Mouse (Mus musculus): Measurements from ENCODE around the gene Gm11273. TPM values are rescaled to one million over a fixed set of nuclear protein-coding genes. Genes with fewer than 3 reads are reported as not detected.
A peak's percentile ranks its signal among the peaks of the same experiment; 100 is the strongest.
"Not testable (repeated sequence)": the region's sequence is repeated elsewhere in the genome, so short reads cannot be mapped to it uniquely, and the experiment has no call there.

The Gm11273 gene
- polyA plus RNA-seq, 1 experiment from 2014 or later: 5.3 TPM

- H3K9me3 ChIP-seq: no peaks in the 10 kb centered on the region
- DNase-seq (ENCODE audit: low spot score): no peak
- H3K36me3 ChIP-seq (replicated peaks): no peaks in the 10 kb centered on the region
- 28% methylated on average over 4 of the region's 4 CpGs for WGBS
- H3K4me3 ChIP-seq: no peak overlapping the region
- no peak overlapping the region for H3K27ac ChIP-seq (replicated peaks)
- peaks cover 27% of the 10 kb centered on the region for H3K27me3 ChIP-seq (replicated peaks; ENCODE audit: low read depth, poor library complexity, severe bottlenecking)
- H3K4me1 ChIP-seq: peaks cover 10% of the 10 kb centered on the region; the same call in 1 of the 2 replicates
Measured at GRCm38 (mm10) chr13:21472427-21472826, 28.8 kb downstream of the Gm11273 start.

- 25% methylated on average over 9 of the region's 9 CpGs for WGBS
- no peaks in the 10 kb centered on the region for H3K9me3 ChIP-seq
- H3K4me1 ChIP-seq: peaks cover 10% of the 10 kb centered on the region; the same call in 1 of the 2 replicates
- no peak overlapping the region for H3K27ac ChIP-seq (replicated peaks)
- H3K36me3 ChIP-seq (replicated peaks): no peaks in the 10 kb centered on the region
- H3K4me3 ChIP-seq: no peak overlapping the region; the same call in 1 of the 2 replicates
- no peak for DNase-seq (ENCODE audit: low spot score)
- peaks cover 32% of the 10 kb centered on the region for H3K27me3 ChIP-seq (replicated peaks; ENCODE audit: low read depth, poor library complexity, severe bottlenecking)
Measured at GRCm38 (mm10) chr13:21469097-21469496, 32.1 kb downstream of the Gm11273 start.

DNA sequence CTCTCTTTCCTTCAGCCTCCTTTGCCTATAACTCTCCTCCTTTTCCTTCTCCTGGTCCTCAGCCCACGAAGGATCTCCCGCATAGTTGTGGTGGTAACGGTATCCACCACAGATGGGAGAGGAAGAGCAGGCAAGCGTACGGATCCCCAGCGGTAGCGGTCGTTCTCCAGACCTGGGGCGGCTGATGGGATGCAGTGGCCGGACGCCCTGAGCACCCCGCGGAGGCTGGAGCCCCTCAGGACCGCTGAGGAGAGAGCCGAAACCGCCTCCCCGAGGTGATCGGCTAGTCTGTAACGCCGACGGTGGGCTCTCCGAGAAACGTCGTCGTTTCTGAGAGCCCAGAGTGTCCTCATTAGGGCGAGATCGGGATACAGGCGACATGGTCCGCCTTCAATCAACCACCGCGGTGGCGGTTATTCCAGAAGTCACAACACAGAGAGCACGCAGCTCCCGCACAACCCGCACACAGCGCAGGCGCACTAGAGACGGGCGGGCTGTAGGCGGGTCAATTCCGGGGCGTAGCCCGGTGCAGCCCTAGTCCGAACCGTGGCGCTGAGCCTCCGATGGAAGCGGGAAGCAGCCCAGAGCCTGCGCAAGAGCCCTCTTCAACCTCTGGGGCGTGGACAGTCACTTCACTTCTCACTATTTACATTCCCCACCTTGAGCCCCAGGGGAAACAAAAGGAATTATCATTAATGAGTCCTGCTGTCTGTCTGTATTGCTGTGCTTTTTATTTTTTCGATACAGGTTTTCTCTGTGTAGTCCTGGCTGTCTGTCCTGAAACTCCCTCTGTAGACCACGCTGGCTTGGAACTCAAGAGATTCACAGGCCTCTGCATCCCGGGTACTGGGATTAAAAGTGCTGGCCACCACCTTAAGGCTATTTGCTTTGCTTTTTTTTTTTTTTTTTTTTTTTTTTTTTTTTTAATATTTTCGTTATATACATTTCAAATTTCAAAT, 32.9 kb downstream of the Gm11273 start, which contains the start of gene Nkapl:
TSS of gene Nkapl (minus strand) at position 449 of the 959 bp plus-strand sequence.
- under 1% methylated on average over 54 of the region's 54 CpGs for WGBS
- peak; percentile 90 for DNase-seq (ENCODE audit: low spot score)

DNA sequence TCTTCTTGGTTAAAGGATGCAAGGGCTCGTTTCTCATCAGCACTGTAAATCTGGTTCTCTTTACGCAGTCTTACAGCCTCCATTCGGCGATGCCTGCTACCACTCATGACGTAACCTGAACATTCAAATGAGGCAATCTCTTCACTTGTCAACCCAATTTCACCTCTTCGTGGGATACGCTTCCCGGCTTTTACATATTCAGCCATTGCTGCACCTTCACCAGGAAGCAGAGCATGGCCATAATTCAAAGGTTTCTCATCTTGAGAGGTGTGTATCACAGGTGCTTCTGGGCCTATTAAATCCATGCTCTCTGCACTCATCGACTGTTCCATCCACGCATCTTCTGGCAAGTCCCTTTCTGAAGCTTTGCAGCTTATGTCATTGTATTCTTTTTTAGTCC, 33.9 kb downstream of the Gm11273 start:
- whole genome bisulfite sequencing: 87% methylated on average over 10 of the region's 10 CpGs

More for the DNA sequence above, 32.9 kb downstream of the Gm11273 start, which contains the start of gene Nkapl:
- H3K27me3 ChIP-seq (replicated peaks; ENCODE audit: low read depth, poor library complexity, severe bottlenecking): peaks cover 32% of the 10 kb centered on the region
- peak within 1 kb of the TSS; percentile 84 for H3K27ac ChIP-seq (replicated peaks)
- peak within 1 kb of the TSS; percentile 68 for H3K4me3 ChIP-seq
- H3K9me3 ChIP-seq: no peaks in the 10 kb centered on the region
- peaks cover 10% of the 10 kb centered on the region; the same call in 1 of the 2 replicates for H3K4me1 ChIP-seq
- no peaks in the 10 kb centered on the region for H3K36me3 ChIP-seq (replicated peaks)

GRCm38 (mm10) chr13:21462516-21462915, 38.7 kb downstream of the Gm11273 start:
- not testable (repeated sequence) for H3K27ac ChIP-seq (replicated peaks); DNase-seq (ENCODE audit: low spot score); H3K9me3 ChIP-seq; H3K4me1 ChIP-seq; H3K27me3 ChIP-seq (replicated peaks; ENCODE audit: low read depth, poor library complexity, severe bottlenecking); H3K4me3 ChIP-seq; H3K36me3 ChIP-seq (replicated peaks)
- 52% methylated on average over 9 of the region's 9 CpGs for WGBS

More for the DNA sequence above, 33.9 kb downstream of the Gm11273 start:
- DNase-seq (ENCODE audit: low spot score): no peak
- Histone ChIP-seq H3K27me3 (replicated peaks; ENCODE audit: low read depth, poor library complexity, severe bottlenecking) (peaks cover 32% of the 10 kb centered on the region), H3K4me1 (peaks cover 10% of the 10 kb centered on the region; the same call in 1 of the 2 replicates), H3K36me3 (replicated peaks) (no peaks in the 10 kb centered on the region), H3K27ac (replicated peaks) (no peak overlapping the region), H3K9me3 (no peaks in the 10 kb centered on the region), H3K4me3 (no peak overlapping the region)

DNA sequence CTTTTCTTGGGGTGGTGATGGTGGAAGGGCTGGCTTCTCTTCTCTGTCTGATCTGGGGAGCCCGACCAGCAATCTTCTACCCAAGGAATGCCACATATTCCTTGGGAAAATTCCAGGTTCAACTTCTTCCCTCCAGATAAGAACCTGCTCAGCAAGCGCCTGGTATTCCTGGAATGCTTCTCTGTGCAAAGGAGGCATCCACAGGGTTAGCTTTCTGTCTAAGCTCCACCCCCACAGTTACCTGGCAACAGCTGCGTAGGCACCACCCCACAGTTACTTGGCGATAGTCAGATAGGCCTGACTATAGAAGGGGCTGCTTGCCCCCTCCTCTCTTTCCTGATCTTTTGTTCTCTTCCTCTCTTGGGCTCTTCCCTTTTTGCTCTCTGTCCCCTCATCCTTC, 44.9 kb downstream of the Gm11273 start:
- H3K27me3 ChIP-seq (replicated peaks; ENCODE audit: low read depth, poor library complexity, severe bottlenecking): peaks cover 8% of the 10 kb centered on the region; the same call in 1 of the 2 replicates
- H3K9me3 ChIP-seq: no peaks in the 10 kb centered on the region
- 0 out of 2 replicates have a peak overlapping the region, but pooled peaks have one; percentile 11 for H3K4me3 ChIP-seq
- WGBS: 14% methylated on average over 4 of the region's 4 CpGs
- H3K27ac ChIP-seq (replicated peaks): no peak overlapping the region
- peak; percentile 39 for DNase-seq (ENCODE audit: low spot score)
- H3K4me1 ChIP-seq: peaks cover 14% of the 10 kb centered on the region
- H3K36me3 ChIP-seq (replicated peaks): peaks cover 4% of the 10 kb centered on the region

- Histone ChIP-seq H3K27ac (replicated peaks) (no peak overlapping the region), H3K27me3 (replicated peaks; ENCODE audit: low read depth, poor library complexity, severe bottlenecking) (peaks cover 8% of the 10 kb centered on the region; the same call in 1 of the 2 replicates), H3K4me1 (peaks cover 14% of the 10 kb centered on the region), H3K9me3 (no peaks in the 10 kb centered on the region), H3K4me3 (no peak overlapping the region; the same call in 1 of the 2 replicates), H3K36me3 (replicated peaks) (peaks cover 15% of the 10 kb centered on the region)
- 91% methylated on average over 3 of the region's 3 CpGs for WGBS
- DNase-seq (ENCODE audit: low spot score): no peak
Measured at GRCm38 (mm10) chr13:21454133-21454532, 47.1 kb downstream of the Gm11273 start.

- H3K9me3 ChIP-seq: no peaks in the 10 kb centered on the region
- under 1% methylated on average over 23 of the region's 23 CpGs for WGBS
- peaks cover 14% of the 10 kb centered on the region for H3K4me1 ChIP-seq
- DNase-seq (ENCODE audit: low spot score): peak; percentile 88
- H3K27ac ChIP-seq (replicated peaks): peak within 1 kb of the TSS; percentile 89
- H3K4me3 ChIP-seq: peak within 1 kb of the TSS; percentile 84
- peaks cover 21% of the 10 kb centered on the region for H3K36me3 ChIP-seq (replicated peaks)
- H3K27me3 ChIP-seq (replicated peaks; ENCODE audit: low read depth, poor library complexity, severe bottlenecking): peaks cover 8% of the 10 kb centered on the region; the same call in 1 of the 2 replicates
Measured at GRCm38 (mm10) chr13:21453449-21453848, 47.8 kb downstream of the Gm11273 start, which contains the start of gene Zscan26. TSS of gene Zscan26 (minus strand) at chr13:21453730.

DNA sequence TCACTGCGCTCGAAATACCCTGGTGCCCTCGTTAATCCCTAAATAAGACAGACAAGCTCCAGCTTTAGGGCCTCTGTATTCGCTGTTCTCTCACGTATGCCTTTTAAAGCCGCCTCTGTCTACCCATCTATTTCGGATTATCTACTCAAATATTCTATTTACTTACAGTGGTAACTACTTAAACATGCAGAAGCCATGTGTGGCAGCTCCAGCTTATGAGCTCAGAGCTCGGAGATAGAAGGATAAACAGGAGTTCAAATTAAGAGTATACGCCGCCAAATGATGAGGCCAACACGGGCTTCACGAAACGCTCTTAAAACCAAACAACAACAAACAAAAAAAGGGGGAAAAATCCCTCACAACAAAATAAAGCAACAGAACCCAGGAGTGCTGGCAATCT, 48.2 kb downstream of the Gm11273 start:
- no peaks in the 10 kb centered on the region for H3K9me3 ChIP-seq
- no peak for DNase-seq (ENCODE audit: low spot score)
- H3K4me1 ChIP-seq: peaks cover 14% of the 10 kb centered on the region
- WGBS: 3% methylated on average over 13 of the region's 13 CpGs
- H3K4me3 ChIP-seq: peak overlapping the region; percentile 84
- peak overlapping the region; percentile 89 for H3K27ac ChIP-seq (replicated peaks)
- peaks cover 25% of the 10 kb centered on the region for H3K36me3 ChIP-seq (replicated peaks)
- peaks cover 8% of the 10 kb centered on the region; the same call in 1 of the 2 replicates for H3K27me3 ChIP-seq (replicated peaks; ENCODE audit: low read depth, poor library complexity, severe bottlenecking)

Other genes with a start within 250 kb of the Gm11273 start
- gene Gpx5, start 208.7 kb downstream of the Gm11273 start, polyA plus RNA-seq (2016; fragmentation: Nextera tagmentation; extraction: Ambion mirVana): not detected in 2 replicates
- gene Gpx6, start 189.3 kb downstream of the Gm11273 start, polyA plus RNA-seq (2016; fragmentation: Nextera tagmentation; extraction: Ambion mirVana): 0.24 and 0.36 TPM in 2 replicates
- not detected in 2 replicates for gene Olfr1367, start 154.5 kb downstream of the Gm11273 start, polyA plus RNA-seq (2016; fragmentation: Nextera tagmentation; extraction: Ambion mirVana)
- gene Zscan12, start 138.6 kb downstream of the Gm11273 start, polyA plus RNA-seq (2016; fragmentation: Nextera tagmentation; extraction: Ambion mirVana): 19.3 and 20.4 TPM in 2 replicates
- 91.5 and 91.9 TPM in 2 replicates for gene Zkscan3, start 98.7 kb downstream of the Gm11273 start, polyA plus RNA-seq (2016; fragmentation: Nextera tagmentation; extraction: Ambion mirVana)
- 4.2 and 4.9 TPM in 2 replicates for gene Pgbd1, start 60.4 kb downstream of the Gm11273 start, polyA plus RNA-seq (2016; fragmentation: Nextera tagmentation; extraction: Ambion mirVana)
- gene Zscan26, start 47.7 kb downstream of the Gm11273 start, polyA plus RNA-seq (2016; fragmentation: Nextera tagmentation; extraction: Ambion mirVana): 29.4 and 29.9 TPM in 2 replicates
- 1.3 and 2.0 TPM in 2 replicates for gene Nkapl, start 32.9 kb downstream of the Gm11273 start, polyA plus RNA-seq (2016; fragmentation: Nextera tagmentation; extraction: Ambion mirVana)
- 3.0 and 3.5 TPM in 2 replicates for gene Zkscan4, start 22.5 kb downstream of the Gm11273 start, polyA plus RNA-seq (2016; fragmentation: Nextera tagmentation; extraction: Ambion mirVana)
- gene Gm10065, start 22.0 kb downstream of the Gm11273 start, polyA plus RNA-seq (2016; fragmentation: Nextera tagmentation; extraction: Ambion mirVana): not detected in 2 replicates
- gene AK157302, start 6.2 kb downstream of the Gm11273 start, polyA plus RNA-seq (2016; fragmentation: Nextera tagmentation; extraction: Ambion mirVana): 0.63 TPM in 1 of 2 replicates, not detected in the other
- gene Zkscan8, start 29.7 kb upstream of the Gm11273 start, polyA plus RNA-seq (2016; fragmentation: Nextera tagmentation; extraction: Ambion mirVana): 7.6 and 7.8 TPM in 2 replicates
- 0.11 and 0.21 TPM in 2 replicates for gene Olfr1366, start 41.4 kb upstream of the Gm11273 start, polyA plus RNA-seq (2016; fragmentation: Nextera tagmentation; extraction: Ambion mirVana)
- not detected in 2 replicates for gene Olfr1535, start 58.5 kb upstream of the Gm11273 start, polyA plus RNA-seq (2016; fragmentation: Nextera tagmentation; extraction: Ambion mirVana)
- gene Olfr1364, start 80.3 kb upstream of the Gm11273 start, polyA plus RNA-seq (2016; fragmentation: Nextera tagmentation; extraction: Ambion mirVana): not detected in 2 replicates
- not detected in 2 replicates for gene Olfr1362, start 112.6 kb upstream of the Gm11273 start, polyA plus RNA-seq (2016; fragmentation: Nextera tagmentation; extraction: Ambion mirVana)
- gene Olfr11, start 141.1 kb upstream of the Gm11273 start, polyA plus RNA-seq (2016; fragmentation: Nextera tagmentation; extraction: Ambion mirVana): not detected in 2 replicates
- gene Olfr1361, start 162.0 kb upstream of the Gm11273 start, polyA plus RNA-seq (2016; fragmentation: Nextera tagmentation; extraction: Ambion mirVana): not detected in 2 replicates
- gene Olfr1360, start 176.0 kb upstream of the Gm11273 start, polyA plus RNA-seq (2016; fragmentation: Nextera tagmentation; extraction: Ambion mirVana): not detected in 2 replicates
- gene Olfr1359, start 196.7 kb upstream of the Gm11273 start, polyA plus RNA-seq (2016; fragmentation: Nextera tagmentation; extraction: Ambion mirVana): not detected in 2 replicates
- 1.6 and 3.1 TPM in 2 replicates for gene Hist1h2bl, start 214.7 kb upstream of the Gm11273 start, polyA plus RNA-seq (2016; fragmentation: Nextera tagmentation; extraction: Ambion mirVana)
- gene Hist1h2ai, start 215.0 kb upstream of the Gm11273 start, polyA plus RNA-seq (2016; fragmentation: Nextera tagmentation; extraction: Ambion mirVana): 30.5 and 32.2 TPM in 2 replicates
- gene Hist1h3h, start 216.2 kb upstream of the Gm11273 start, polyA plus RNA-seq (2016; fragmentation: Nextera tagmentation; extraction: Ambion mirVana): 10.7 and 12.8 TPM in 2 replicates
- 5.7 and 6.0 TPM in 2 replicates for gene Hist1h2bm, start 220.6 kb upstream of the Gm11273 start, polyA plus RNA-seq (2016; fragmentation: Nextera tagmentation; extraction: Ambion mirVana)
- 0.93 and 1.3 TPM in 2 replicates for gene Hist1h4j, start 233.6 kb upstream of the Gm11273 start, polyA plus RNA-seq (2016; fragmentation: Nextera tagmentation; extraction: Ambion mirVana)
- 3.9 and 7.1 TPM in 2 replicates for gene Hist1h4k, start 249.1 kb upstream of the Gm11273 start, polyA plus RNA-seq (2016; fragmentation: Nextera tagmentation; extraction: Ambion mirVana)

All from embryonic facial prominence, embryonic 10.5 days (tissue).